Mouse (Mus musculus): ENCODE measurements around the gene Ncbp3.

DNA sequence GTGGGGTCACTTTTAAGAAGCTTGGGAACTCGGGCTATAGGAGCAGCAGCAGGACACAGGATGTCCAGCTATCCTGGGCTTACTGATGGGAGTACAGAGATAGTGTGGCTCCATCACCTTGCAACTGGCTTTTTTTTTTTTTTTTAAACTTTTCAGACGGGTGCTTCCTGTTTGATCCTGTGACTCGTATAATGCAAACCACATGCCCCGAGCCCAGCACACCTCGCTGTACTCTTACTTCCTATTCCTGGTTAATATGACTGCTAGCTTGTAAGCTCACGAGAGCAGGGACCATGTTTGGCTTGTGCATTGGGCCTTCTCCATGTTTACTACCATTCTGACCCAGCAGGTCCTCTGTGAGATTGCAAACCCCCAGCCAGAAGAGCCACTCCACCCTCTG is 36.7 kb downstream of the Ncbp3 start:
- TF ChIP-seq ZNF384 (IDR thresholded peaks at IDR 0.05; ENCODE audit: low read depth, low read length) (no peak), HCFC1 (IDR thresholded peaks at IDR 0.05; ENCODE audit: borderline replicate concordance, insufficient read depth, low read length) (no peak), MAFK (IDR thresholded peaks at IDR 0.05; ENCODE audit: insufficient read depth, low read depth, low read length) (no peak), CHD2 (IDR thresholded peaks at IDR 0.05; ENCODE audit: low read depth, low read length) (no peak)

Data from ES-E14 (cell line).